Mouse (Mus musculus): ENCODE data around the gene Olfr180.

- no peak for TF ChIP-seq CTCF (IDR thresholded peaks at IDR 0.05; ENCODE audit: low read depth, low read length)
- no peak for TF ChIP-seq GATA1 (IDR thresholded peaks at IDR 0.05; ENCODE audit: borderline replicate concordance, low read length)
- TF ChIP-seq POLR2AphosphoS5 (IDR thresholded peaks at IDR 0.05; ENCODE audit: insufficient replicate concordance, low read depth, low read length), result no peak
- no peak for TF ChIP-seq TAL1 (conservative IDR thresholded peaks at IDR 0.05; ENCODE audit: low read depth, low read length)
These were observed 537 bp downstream of the Olfr180 start, which contains the start of gene Olfr181 for GRCm38 (mm10) chr16:58928655-58929054.
